Mouse (Mus musculus) lung, adult 2 months (tissue): ENCODE measurements around the gene Dock1. TPM values are rescaled to one million over a fixed set of nuclear protein-coding genes. Genes with fewer than 3 reads are reported as not detected.
A peak's percentile ranks its signal among the peaks of the same experiment; 100 is the strongest.

Experiments
- DNase-seq: peaks from one replicate; pipeline ENCODE4 v3.0.0; 2022
- H3K4me1 ChIP-seq: fragments of 200-500 bp; 2 replicates; pipeline ENCODE4 v1.6.1; 2011; ENCODE audit warnings: low read length; ENCODE audit not compliant: control insufficient read depth, insufficient read depth
- H3K4me3 ChIP-seq: fragments of 200-500 bp; replicated peaks from 2 replicates; pipeline ENCODE3; 2011; ENCODE audit warnings: low read depth, mild to moderate bottlenecking, control low read depth, low read length; ENCODE audit errors: extremely low read depth
- CTCF ChIP-seq: fragments of 200-500 bp; IDR thresholded peaks from 2 replicates; pipeline ENCODE4 v1.5.1; 2011; ENCODE audit warnings: mild to moderate bottlenecking, low read length, control low read depth; ENCODE audit not compliant: insufficient read depth
- POLR2A ChIP-seq: fragments of 200-500 bp; IDR thresholded peaks from 2 replicates; pipeline ENCODE4 v1.6.1; 2011; ENCODE audit warnings: low read depth, mild to moderate bottlenecking, control low read depth, low read length, borderline replicate concordance; ENCODE audit errors: extremely low read depth
- WGBS: fragments of 180-500 bp; shearing (Covaris S2); methylation state at CpG from one replicate; pipeline ENCODE4 v1.1.7; 2018; 5-methylcytosine and 5-hydroxymethylcytosine counted together
- polyA plus RNA-seq: library from polyadenylated mRNA; depleted of rRNA; stranded (reverse); fragments of >200 nt; gene quantifications from 2 replicates; pipeline ENCODE4 v1.2.3, GENCODE M21; 2012

Gene Dock1
- polyA plus RNA-seq, 1 experiment: 18.7 TPM

DNA sequence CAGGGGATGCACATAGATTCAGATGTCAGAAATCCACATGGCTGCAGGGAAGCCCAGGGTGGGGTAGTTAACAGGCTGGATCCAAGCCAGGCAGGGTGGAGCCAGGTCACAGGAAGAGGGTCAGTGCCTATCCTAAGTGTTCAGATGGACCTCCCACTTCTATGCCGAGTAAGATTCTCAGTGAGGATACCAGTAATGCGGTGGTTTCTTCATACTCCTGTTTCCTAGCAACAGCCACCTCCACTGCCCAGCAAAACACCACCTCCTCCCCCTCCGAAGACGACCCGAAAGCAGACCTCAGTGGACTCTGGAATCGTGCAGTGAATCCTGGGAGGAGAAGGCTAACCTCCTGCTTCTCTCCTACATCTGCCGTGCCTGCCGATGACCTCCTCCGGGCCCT, 501.8 kb downstream of the Dock1 start:
- WGBS: 53% methylated on average over 9 of the region's 9 CpGs
- no peaks in the 10 kb centered on the region for H3K4me1 ChIP-seq
- no peak for TF ChIP-seq POLR2A
- no peak for TF ChIP-seq CTCF
- no peak for DNase-seq
- H3K4me3 ChIP-seq: no peak overlapping the region

DNA sequence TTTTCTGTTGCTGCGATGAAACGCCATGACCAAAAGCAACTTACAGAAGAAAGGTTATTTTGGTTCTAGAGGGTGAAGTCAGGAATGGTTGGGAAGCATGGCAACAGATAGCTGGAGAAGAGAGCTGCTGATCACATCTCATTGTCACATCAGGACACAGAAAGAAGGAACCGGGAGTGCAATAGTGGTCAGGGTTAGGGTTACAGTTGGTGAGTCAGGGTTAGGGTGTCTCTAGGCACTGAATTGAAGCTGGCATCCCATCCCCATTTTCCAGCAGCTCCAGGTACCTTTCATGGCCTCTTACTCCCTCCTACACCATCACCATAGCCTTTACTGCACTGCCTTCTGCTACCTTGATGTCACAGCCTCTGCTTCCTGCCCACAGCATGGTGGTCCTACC, 523.7 kb downstream of the Dock1 start:
- TF ChIP-seq POLR2A (no peak), CTCF (no peak)
- 90% methylated on average over 3 of the region's 3 CpGs for WGBS
- Histone ChIP-seq H3K4me1 (no peaks in the 10 kb centered on the region), H3K4me3 (no peak overlapping the region)
- no peak for DNase-seq

GRCm38 (mm10) chr7:135195631-135196030, 525.2 kb downstream of the Dock1 start:
- Histone ChIP-seq H3K4me3 (no peak overlapping the region), H3K4me1 (no peaks in the 10 kb centered on the region)
- 95% methylated on average over 2 of the region's 2 CpGs for WGBS
- no peak for DNase-seq
- no peak for TF ChIP-seq CTCF
- no peak for TF ChIP-seq POLR2A

- 86% methylated on average over 10 of the region's 10 CpGs for WGBS
- no peak overlapping the region for H3K4me3 ChIP-seq
- H3K4me1 ChIP-seq: no peaks in the 10 kb centered on the region
- DNase-seq: no peak
- TF ChIP-seq CTCF (no peak), POLR2A (no peak)
Measured at GRCm38 (mm10) chr7:135196828-135197227, 526.4 kb downstream of the Dock1 start.

DNA sequence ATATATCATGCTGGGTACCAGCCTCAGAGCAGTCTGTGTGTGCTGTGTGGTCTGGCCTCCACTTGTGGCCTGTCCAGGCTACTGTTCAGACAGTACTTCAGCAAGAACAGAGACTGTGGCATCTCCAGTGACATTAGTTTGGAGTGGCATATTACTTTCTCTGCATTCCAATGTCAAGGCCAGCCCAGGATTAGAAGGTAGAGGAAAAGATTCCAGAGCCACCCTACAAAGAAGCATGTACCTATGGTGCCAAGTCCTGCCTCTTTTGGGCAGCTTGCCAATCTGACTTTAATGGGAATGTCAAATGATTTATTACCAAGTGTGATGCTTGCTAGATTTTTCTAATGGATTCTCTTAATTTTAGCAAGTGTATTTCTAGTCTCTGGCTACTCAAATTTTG, 533.5 kb downstream of the Dock1 start:
- DNase-seq: no peak
- no peaks in the 10 kb centered on the region for H3K4me1 ChIP-seq
- TF ChIP-seq CTCF (no peak), POLR2A (no peak)
- H3K4me3 ChIP-seq: no peak overlapping the region

GRCm38 (mm10) chr7:135205111-135205510, 534.7 kb downstream of the Dock1 start:
- Histone ChIP-seq H3K4me1 (no peaks in the 10 kb centered on the region), H3K4me3 (no peak overlapping the region)
- no peak for DNase-seq
- TF ChIP-seq POLR2A (no peak), CTCF (no peak)
- WGBS: 83% methylated on average over 5 of the region's 5 CpGs

GRCm38 (mm10) chr7:135208947-135209567, 538.6 kb downstream of the Dock1 start:
- 91% methylated on average over 6 of the region's 6 CpGs for WGBS
- no peak overlapping the region for H3K4me3 ChIP-seq
- H3K4me1 ChIP-seq: no peaks in the 10 kb centered on the region
- DNase-seq: no peak
- TF ChIP-seq CTCF (no peak), POLR2A (no peak)

DNA sequence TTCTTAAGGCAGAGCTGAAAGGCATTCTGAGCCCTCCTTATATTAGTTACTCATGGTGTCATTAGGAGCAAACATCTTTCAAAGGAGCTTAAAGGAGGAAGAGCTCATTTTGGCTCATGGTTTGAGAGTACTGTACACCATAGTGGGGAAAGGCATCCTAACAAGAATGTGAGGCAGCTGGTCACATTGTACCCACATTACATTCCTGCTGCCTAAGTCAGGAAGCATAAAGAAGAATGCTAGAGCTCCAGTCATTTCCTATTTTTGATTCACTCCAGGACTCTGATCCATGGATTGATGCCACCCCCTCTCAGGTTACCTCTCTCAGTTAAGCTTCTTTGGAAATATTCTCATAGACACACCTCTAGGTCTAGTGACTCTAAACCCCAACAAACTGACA, 539.8 kb downstream of the Dock1 start:
- Histone ChIP-seq H3K4me1 (no peaks in the 10 kb centered on the region), H3K4me3 (no peak overlapping the region)
- no peak for DNase-seq
- TF ChIP-seq CTCF (no peak), POLR2A (no peak)

- Histone ChIP-seq H3K4me3 (no peak overlapping the region), H3K4me1 (no peaks in the 10 kb centered on the region)
- DNase-seq: no peak
- TF ChIP-seq CTCF: no peak
- no peak for TF ChIP-seq POLR2A
- WGBS: 83% methylated on average over 2 of the region's 2 CpGs
Measured at GRCm38 (mm10) chr7:135210831-135211230, 540.4 kb downstream of the Dock1 start.

GRCm38 (mm10) chr7:135212505-135212904, 542.1 kb downstream of the Dock1 start:
- WGBS: 13% methylated on average over 2 of the region's 2 CpGs
- Histone ChIP-seq H3K4me3 (no peak overlapping the region), H3K4me1 (no peaks in the 10 kb centered on the region)
- no peak for TF ChIP-seq CTCF
- no peak for TF ChIP-seq POLR2A
- DNase-seq: peak; percentile 4

DNA sequence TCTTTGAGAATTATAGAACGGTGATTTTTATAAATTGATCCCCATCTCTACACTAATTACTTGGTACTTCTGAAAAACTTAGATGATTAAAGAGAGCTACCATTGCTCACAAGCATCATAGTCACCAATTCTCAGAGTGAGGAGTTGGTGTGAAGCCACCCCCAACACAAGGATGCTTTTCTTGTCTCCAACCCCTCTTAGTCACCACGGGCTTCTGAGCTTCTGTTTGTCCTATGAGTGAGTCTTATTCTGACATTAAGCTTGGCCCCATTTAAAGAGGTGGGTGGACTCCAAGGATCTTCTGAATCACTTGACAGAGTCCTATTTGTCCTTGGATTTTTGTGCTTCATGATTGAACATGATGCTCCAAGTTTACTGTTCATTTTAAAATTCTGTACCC, 551.0 kb downstream of the Dock1 start:
- H3K4me1 ChIP-seq: no peaks in the 10 kb centered on the region
- TF ChIP-seq POLR2A: no peak
- no peak for TF ChIP-seq CTCF

More for the DNA sequence above, 551.0 kb downstream of the Dock1 start:
- no peak for DNase-seq
- 90% methylated on average over 2 of the region's 2 CpGs for WGBS
- no peak overlapping the region for H3K4me3 ChIP-seq
